Mouse (Mus musculus) MEL (cell line): ENCODE results near the gene Ccdc91. TPM values are rescaled to one million over a fixed set of nuclear protein-coding genes. Genes with fewer than 3 reads are reported as not detected.

Experiments used
- DNase-seq: peaks from one replicate; pipeline ENCODE4 v3.0.0; 2011; ENCODE audit warnings: low read depth, low spot score
- H3K27ac ChIP-seq: 2 replicates; pipeline ENCODE4 v1.5.1; 2012; ENCODE audit warnings: low read depth, mild to moderate bottlenecking, control low read depth, low read length, moderate library complexity; ENCODE audit not compliant: control insufficient read depth
- H3K27me3 ChIP-seq, 2 experiments: fragments of 150-350 bp in 1 of 2; sonication (generic) in 1 of 2; 2 replicates each; pipeline ENCODE4 v1.6.1; 2012; ENCODE audit warnings: low read length in 2 of 2, mild to moderate bottlenecking in 2 of 2, improper control_type of control experiment in 1 of 2, moderate library complexity in 1 of 2; ENCODE audit not compliant: insufficient read depth in 2 of 2, control insufficient read depth in 1 of 2
- H3K36me3 ChIP-seq, 2 experiments: 2 replicates each; pipeline ENCODE4 v1.6.1; 2012 to 2014; ENCODE audit warnings: low read length in 2 of 2, improper control_type of control experiment in 1 of 2, inconsistent platforms in 1 of 2, mild to moderate bottlenecking in 1 of 2; ENCODE audit not compliant: insufficient read depth in 2 of 2, control insufficient read depth in 1 of 2
- H3K4me1 ChIP-seq, 2 experiments: fragments of 150-350 bp in 1 of 2; sonication (generic) in 1 of 2; 2 replicates each; pipeline ENCODE4 v1.6.1; 2012; ENCODE audit warnings: low read length in 2 of 2, improper control_type of control experiment in 1 of 2, mild to moderate bottlenecking in 1 of 2; ENCODE audit not compliant: insufficient read depth in 2 of 2, control insufficient read depth in 1 of 2
- H3K4me3 ChIP-seq, 2 experiments: fragments of 150-350 bp in 1 of 2; sonication (generic) in 1 of 2; 2 replicates each; pipeline ENCODE4 v1.5.1; 2012; ENCODE audit warnings: low read depth in 2 of 2, low read length in 2 of 2, mild to moderate bottlenecking in 2 of 2, moderate library complexity in 2 of 2, control low read depth in 1 of 2, improper control_type of control experiment in 1 of 2; ENCODE audit not compliant: control insufficient read depth in 1 of 2, insufficient read depth in 1 of 2
- H3K79me2 ChIP-seq: 2 replicates; pipeline ENCODE4 v1.6.1; 2012; ENCODE audit warnings: mild to moderate bottlenecking, low read length, moderate library complexity; ENCODE audit not compliant: control insufficient read depth, poor library complexity, insufficient read depth
- H3K9ac ChIP-seq: 2 replicates; pipeline ENCODE4 v1.6.1; 2012; ENCODE audit warnings: low read depth, mild to moderate bottlenecking, control low read depth, low read length, moderate library complexity; ENCODE audit not compliant: control insufficient read depth, poor library complexity, severe bottlenecking
- H3K9me3 ChIP-seq: fragments of 150-350 bp; sonication (generic); replicated peaks from 2 replicates; pipeline ENCODE4 v1.6.1; 2012; ENCODE audit warnings: mild to moderate bottlenecking, low read length, improper control_type of control experiment, moderate library complexity; ENCODE audit not compliant: insufficient read depth
- BHLHE40 ChIP-seq: IDR thresholded peaks from 2 replicates; pipeline ENCODE4 v1.6.1; 2012; ENCODE audit warnings: low read depth, mild to moderate bottlenecking, inconsistent platforms, low read length, improper control_type of control experiment, borderline replicate concordance
- E2F4 ChIP-seq: IDR thresholded peaks from 2 replicates; pipeline ENCODE4 v1.6.1; 2011; ENCODE audit warnings: low read depth, low read length, improper control_type of control experiment, borderline replicate concordance
- EP300 ChIP-seq, 2 experiments: IDR thresholded peaks; 2 replicates each; pipeline ENCODE4 v1.6.1; 2011; ENCODE audit warnings: improper control_type of control experiment in 2 of 2, low read length in 2 of 2, low read depth in 1 of 2, mild to moderate bottlenecking in 1 of 2
- GABPA ChIP-seq: IDR thresholded peaks from 2 replicates; pipeline ENCODE4 v1.6.1; 2012; ENCODE audit warnings: low read depth, mild to moderate bottlenecking, inconsistent platforms, low read length, improper control_type of control experiment, moderate library complexity
- HCFC1 ChIP-seq: IDR thresholded peaks from 2 replicates; pipeline ENCODE4 v1.6.1; 2012; ENCODE audit warnings: low read depth, mild to moderate bottlenecking, inconsistent platforms, low read length, improper control_type of control experiment, moderate library complexity
- KAT2A ChIP-seq: conservative IDR thresholded peaks from 2 replicates; pipeline ENCODE4 v1.6.1; 2012; ENCODE audit warnings: low read depth, low read length, improper control_type of control experiment, inconsistent platforms
- MAZ ChIP-seq: IDR thresholded peaks from 2 replicates; pipeline ENCODE4 v1.6.1; 2012; ENCODE audit warnings: low read depth, mild to moderate bottlenecking, inconsistent platforms, low read length, improper control_type of control experiment
- NELFE ChIP-seq: IDR thresholded peaks from 2 replicates; pipeline ENCODE4 v1.6.1; 2011; ENCODE audit warnings: low read depth, low read length, improper control_type of control experiment
- NRF1 ChIP-seq: IDR thresholded peaks from 2 replicates; pipeline ENCODE4 v1.6.1; 2014; ENCODE audit warnings: low read depth, mild to moderate bottlenecking, inconsistent platforms, low read length, improper control_type of control experiment, moderate library complexity; ENCODE audit not compliant: poor library complexity, insufficient read depth, severe bottlenecking
- POLR2A ChIP-seq, 2 experiments: IDR thresholded peaks; 2 replicates each; pipeline ENCODE4 v1.6.1; 2011 to 2012; ENCODE audit warnings: low read length in 2 of 2, mild to moderate bottlenecking in 2 of 2, control low read depth in 1 of 2, improper control_type of control experiment in 1 of 2, low read depth in 1 of 2, moderate library complexity in 1 of 2; ENCODE audit not compliant: control insufficient read depth in 1 of 2, insufficient read depth in 1 of 2, poor library complexity in 1 of 2
- POLR2AphosphoS2 ChIP-seq: IDR thresholded peaks from 2 replicates; pipeline ENCODE4 v1.6.1; 2011; ENCODE audit warnings: low read length, improper control_type of control experiment
- POLR2AphosphoS5 ChIP-seq: IDR thresholded peaks from 2 replicates; pipeline ENCODE4 v1.6.1; 2012; ENCODE audit warnings: low read depth, borderline replicate concordance, mild to moderate bottlenecking, inconsistent platforms, low read length, moderate library complexity, mixed read lengths
- RAD21 ChIP-seq: IDR thresholded peaks from 2 replicates; pipeline ENCODE4 v1.6.1; 2011; ENCODE audit warnings: mild to moderate bottlenecking, low read depth, low read length, improper control_type of control experiment
- SMC3 ChIP-seq: IDR thresholded peaks from 2 replicates; pipeline ENCODE4 v1.6.1; 2011; ENCODE audit warnings: low read depth, low read length, improper control_type of control experiment
- TBP ChIP-seq: IDR thresholded peaks from 2 replicates; pipeline ENCODE4 v1.8.0; 2011; ENCODE audit warnings: low read depth, low read length, improper control_type of control experiment
- TCF12 ChIP-seq: IDR thresholded peaks from 2 replicates; pipeline ENCODE4 v1.6.1; 2014; ENCODE audit warnings: low read depth, mild to moderate bottlenecking, inconsistent platforms, low read length, improper control_type of control experiment, moderate library complexity
- UBTF ChIP-seq: IDR thresholded peaks from 2 replicates; pipeline ENCODE4 v1.6.1; 2012; ENCODE audit warnings: low read depth, mild to moderate bottlenecking, inconsistent platforms, low read length, improper control_type of control experiment, moderate library complexity, borderline replicate concordance; ENCODE audit not compliant: insufficient read depth
- USF2 ChIP-seq, 2 experiments: IDR thresholded peaks; 2 replicates each; pipeline ENCODE4 v1.6.1; 2011 to 2012; ENCODE audit warnings: improper control_type of control experiment in 2 of 2, low read length in 2 of 2, borderline replicate concordance in 1 of 2, inconsistent platforms in 1 of 2, low read depth in 1 of 2, mild to moderate bottlenecking in 1 of 2; ENCODE audit not compliant: insufficient read depth in 1 of 2
- ZC3H11A ChIP-seq: IDR thresholded peaks from 2 replicates; pipeline ENCODE4 v1.6.1; 2012; ENCODE audit warnings: low read depth, mild to moderate bottlenecking, inconsistent platforms, low read length, improper control_type of control experiment
- ZKSCAN1 ChIP-seq: IDR thresholded peaks from 2 replicates; pipeline ENCODE4 v1.6.1; 2012; ENCODE audit warnings: low read depth, mild to moderate bottlenecking, inconsistent platforms, low read length, improper control_type of control experiment, moderate library complexity
- ZMIZ1 ChIP-seq: IDR thresholded peaks from 2 replicates; pipeline ENCODE4 v1.6.1; 2012; ENCODE audit warnings: low read depth, mild to moderate bottlenecking, inconsistent platforms, low read length, improper control_type of control experiment, moderate library complexity
- ZNF384 ChIP-seq: IDR thresholded peaks from 2 replicates; pipeline ENCODE4 v1.6.1; 2012; ENCODE audit warnings: low read depth, mild to moderate bottlenecking, inconsistent platforms, low read length, improper control_type of control experiment
- polyA plus RNA-seq, 2 experiments: library from polyadenylated mRNA; stranded (reverse) in 1 of 2; unstranded in 1 of 2; fragments of >175 nt in 1 of 2; fragments of >200 nt in 1 of 2; gene quantifications; 2 replicates each; pipeline versions ENCODE4 v1.2.1 to v1.2.4; 2012; ENCODE audit warnings: low replicate concordance in 2 of 2, low read depth in 1 of 2; ENCODE audit not compliant: insufficient read length in 2 of 2, insufficient read depth in 1 of 2, missing spikeins in 1 of 2
- total RNA-seq: library from RNA; depleted of rRNA; stranded (reverse); fragments of 300-350 nt; gene quantifications from 2 replicates; pipeline ENCODE4 v1.2.3, GENCODE M21; 2012

The Ccdc91 gene
- total and polyA plus RNA-seq, 3 experiments, result not detected

- Histone ChIP-seq H3K4me1 (no peaks in the 10 kb centered on the region), H3K27me3 (no peaks in the 10 kb centered on the region), H3K9ac (no peak overlapping the region), H3K36me3 (no peaks in the 10 kb centered on the region), H3K9me3 (no peaks in the 10 kb centered on the region), H3K79me2 (no peaks in the 10 kb centered on the region), H3K27ac (no peak overlapping the region), H3K4me3 (no peak overlapping the region)
- TF ChIP-seq SMC3, result no peak
- no peak for TF ChIP-seq BHLHE40
- TF ChIP-seq RAD21, result no peak
- TF ChIP-seq NELFE, result no peak
- no peak for TF ChIP-seq NRF1
- TF ChIP-seq ZKSCAN1, result no peak
- no peak for TF ChIP-seq E2F4
- no peak for TF ChIP-seq USF2 (IDR thresholded peaks at IDR 0.05; ENCODE audit: borderline replicate concordance in 1 of 2, insufficient read depth in 1 of 2, low read depth in 1 of 2, low read length in 2 of 2)
- no peak for TF ChIP-seq UBTF
- no peak for TF ChIP-seq ZC3H11A
- TF ChIP-seq POLR2AphosphoS2, result no peak
- no peak for DNase-seq
These were observed 80.0 kb downstream of the Ccdc91 start for GRCm38 (mm10) chr6:147555591-147555990.

- no peak for TF ChIP-seq MAZ
- H3K27ac ChIP-seq, result no peak overlapping the region
- no peaks in the 10 kb centered on the region for H3K27me3 ChIP-seq
- no peak overlapping the region for H3K4me3 ChIP-seq
- H3K4me1 ChIP-seq, result no peaks in the 10 kb centered on the region
- H3K79me2 ChIP-seq, result no peaks in the 10 kb centered on the region
- H3K9me3 ChIP-seq, result no peaks in the 10 kb centered on the region
- H3K9ac ChIP-seq, result no peak overlapping the region
- no peaks in the 10 kb centered on the region for H3K36me3 ChIP-seq
- no peak for DNase-seq
These were observed 83.7 kb downstream of the Ccdc91 start for GRCm38 (mm10) chr6:147559316-147559715.

- H3K27ac ChIP-seq, result no peak overlapping the region
- H3K9me3 ChIP-seq, result no peaks in the 10 kb centered on the region
- TF ChIP-seq ZNF384, result no peak
- no peak for TF ChIP-seq GABPA
- TF ChIP-seq HCFC1, result no peak
- TF ChIP-seq POLR2AphosphoS5, result no peak
- TF ChIP-seq EP300 (IDR thresholded peaks at IDR 0.05; ENCODE audit: low read depth in 1 of 2, low read length in 2 of 2), result no peak
- TF ChIP-seq TCF12, result no peak
- no peak for TF ChIP-seq UBTF
- no peak for TF ChIP-seq SMC3
- TF ChIP-seq ZMIZ1, result no peak
- no peak for TF ChIP-seq TBP
- TF ChIP-seq E2F4, result no peak
- no peak for TF ChIP-seq KAT2A
- TF ChIP-seq POLR2A (IDR thresholded peaks at IDR 0.05; ENCODE audit: control insufficient read depth in 1 of 2, insufficient read depth in 1 of 2, low read depth in 1 of 2, low read length in 2 of 2, poor library complexity in 1 of 2), result no peak
- H3K4me1 ChIP-seq, result no peaks in the 10 kb centered on the region
- no peaks in the 10 kb centered on the region for H3K27me3 ChIP-seq
- no peak for DNase-seq
- H3K9ac ChIP-seq, result no peak overlapping the region
- H3K36me3 ChIP-seq, result no peaks in the 10 kb centered on the region
- no peaks in the 10 kb centered on the region for H3K79me2 ChIP-seq
- no peak overlapping the region for H3K4me3 ChIP-seq
These were observed 84.8 kb downstream of the Ccdc91 start for GRCm38 (mm10) chr6:147560436-147560835.
